Mouse (Mus musculus): ENCODE data around the gene Fstl4. TPM values are rescaled to one million over a fixed set of nuclear protein-coding genes. Genes with fewer than 3 reads are reported as not detected.

The Fstl4 gene
- total RNA-seq, 1 experiment from 2014 or later, result not detected

- no peak for ATAC-seq (replicated peaks; ENCODE audit: insufficient number of reproducible peaks, low FRiP score, low TSS enrichment, poor library complexity, severe bottlenecking)
These were observed 233.0 kb downstream of the Fstl4 start for GRCm38 (mm10) chr11:52997421-52997820.

- no peak for ATAC-seq (replicated peaks; ENCODE audit: insufficient number of reproducible peaks, low FRiP score, low TSS enrichment, poor library complexity, severe bottlenecking)
These were observed 235.8 kb downstream of the Fstl4 start for GRCm38 (mm10) chr11:53000226-53000625.

GRCm38 (mm10) chr11:53003361-53003760 is 238.9 kb downstream of the Fstl4 start:
- no peak for ATAC-seq (replicated peaks; ENCODE audit: insufficient number of reproducible peaks, low FRiP score, low TSS enrichment, poor library complexity, severe bottlenecking)

GRCm38 (mm10) chr11:53003811-53004210 is 239.4 kb downstream of the Fstl4 start:
- no peak for ATAC-seq (replicated peaks; ENCODE audit: insufficient number of reproducible peaks, low FRiP score, low TSS enrichment, poor library complexity, severe bottlenecking)

- no peak for ATAC-seq (replicated peaks; ENCODE audit: insufficient number of reproducible peaks, low FRiP score, low TSS enrichment, poor library complexity, severe bottlenecking)
These were observed 245.2 kb downstream of the Fstl4 start for GRCm38 (mm10) chr11:53009597-53009996.

GRCm38 (mm10) chr11:53011996-53012505 is 247.6 kb downstream of the Fstl4 start:
- no peak for ATAC-seq (replicated peaks; ENCODE audit: insufficient number of reproducible peaks, low FRiP score, low TSS enrichment, poor library complexity, severe bottlenecking)

- ATAC-seq (replicated peaks; ENCODE audit: insufficient number of reproducible peaks, low FRiP score, low TSS enrichment, poor library complexity, severe bottlenecking), result no peak
These were observed 249.5 kb downstream of the Fstl4 start for GRCm38 (mm10) chr11:53013906-53014305.

- ATAC-seq (replicated peaks; ENCODE audit: insufficient number of reproducible peaks, low FRiP score, low TSS enrichment, poor library complexity, severe bottlenecking), result no peak
These were observed 252.1 kb downstream of the Fstl4 start for GRCm38 (mm10) chr11:53016358-53017021.

GRCm38 (mm10) chr11:53019509-53019908 is 255.1 kb downstream of the Fstl4 start:
- no peak for ATAC-seq (replicated peaks; ENCODE audit: insufficient number of reproducible peaks, low FRiP score, low TSS enrichment, poor library complexity, severe bottlenecking)

GRCm38 (mm10) chr11:53024403-53024802 is 260.0 kb downstream of the Fstl4 start:
- no peak for ATAC-seq (replicated peaks; ENCODE audit: insufficient number of reproducible peaks, low FRiP score, low TSS enrichment, poor library complexity, severe bottlenecking)

- ATAC-seq (replicated peaks; ENCODE audit: insufficient number of reproducible peaks, low FRiP score, low TSS enrichment, poor library complexity, severe bottlenecking), result no peak
These were observed 261.3 kb downstream of the Fstl4 start for GRCm38 (mm10) chr11:53025686-53026085.

- no peak for ATAC-seq (replicated peaks; ENCODE audit: insufficient number of reproducible peaks, low FRiP score, low TSS enrichment, poor library complexity, severe bottlenecking)
These were observed 264.2 kb downstream of the Fstl4 start for GRCm38 (mm10) chr11:53028421-53029168.

- ATAC-seq (replicated peaks; ENCODE audit: insufficient number of reproducible peaks, low FRiP score, low TSS enrichment, poor library complexity, severe bottlenecking), result no peak
These were observed 267.3 kb downstream of the Fstl4 start for GRCm38 (mm10) chr11:53031777-53032176.

- 0 out of 2 replicates have a peak, but pooled peaks have one; percentile 47 for ATAC-seq (replicated peaks; ENCODE audit: insufficient number of reproducible peaks, low FRiP score, low TSS enrichment, poor library complexity, severe bottlenecking)
These were observed 267.9 kb downstream of the Fstl4 start for GRCm38 (mm10) chr11:53032336-53032735.

- no peak for ATAC-seq (replicated peaks; ENCODE audit: insufficient number of reproducible peaks, low FRiP score, low TSS enrichment, poor library complexity, severe bottlenecking)
These were observed 271.0 kb downstream of the Fstl4 start for GRCm38 (mm10) chr11:53035414-53035813.

GRCm38 (mm10) chr11:53046850-53047249 is 282.4 kb downstream of the Fstl4 start:
- no peak for ATAC-seq (replicated peaks; ENCODE audit: insufficient number of reproducible peaks, low FRiP score, low TSS enrichment, poor library complexity, severe bottlenecking)

- ATAC-seq (replicated peaks; ENCODE audit: insufficient number of reproducible peaks, low FRiP score, low TSS enrichment, poor library complexity, severe bottlenecking), result no peak
These were observed 289.7 kb downstream of the Fstl4 start for GRCm38 (mm10) chr11:53054151-53054550.

GRCm38 (mm10) chr11:53055896-53056295 is 291.5 kb downstream of the Fstl4 start:
- no peak for ATAC-seq (replicated peaks; ENCODE audit: insufficient number of reproducible peaks, low FRiP score, low TSS enrichment, poor library complexity, severe bottlenecking)

GRCm38 (mm10) chr11:53056781-53057180 is 292.3 kb downstream of the Fstl4 start:
- no peak for ATAC-seq (replicated peaks; ENCODE audit: insufficient number of reproducible peaks, low FRiP score, low TSS enrichment, poor library complexity, severe bottlenecking)

Data from monocyte, adult 5-6 weeks (primary cell).